Mouse (Mus musculus) ZHBTc4 (cell line): Measurements from ENCODE around the gene Gm10486.
"Not testable (repeated sequence)": the region's sequence is repeated elsewhere in the genome, so short reads cannot be mapped to it uniquely, and the experiment has no call there.

ENCODE experiments used
- DNase-seq: peaks from one replicate; pipeline ENCODE4 v3.0.0-alpha.2; 2011; ENCODE audit warnings: low read depth, low spot score

The Gm10486 gene

DNA sequence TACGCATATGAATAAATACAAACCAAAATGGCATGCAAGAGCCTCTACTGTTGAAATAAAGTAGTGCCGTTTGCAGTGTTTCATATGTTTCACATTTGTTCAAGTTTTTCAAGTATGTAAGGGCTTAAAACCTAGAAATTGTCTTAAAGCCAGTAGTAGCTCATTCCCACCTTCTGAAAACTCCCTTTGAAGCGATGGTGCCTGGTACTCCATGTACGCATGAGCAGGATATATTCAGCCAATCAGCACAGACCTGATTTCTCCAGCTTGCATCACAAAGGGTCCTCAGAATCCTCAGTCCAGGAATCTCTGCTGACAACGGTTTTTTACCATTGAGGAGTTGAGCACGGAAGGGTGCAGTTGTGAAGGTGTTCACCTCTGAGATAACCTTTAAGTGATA, at the start of gene Gm10486:
Gene Gm10486 (plus strand): TSS at position 301 of the 400 bp plus-strand sequence.
- not testable (repeated sequence) for DNase-seq
